Mouse (Mus musculus) heart, postnatal 0 days (tissue): Measurements from ENCODE around the gene Dot1l.

ENCODE experiments used
- CTCF ChIP-seq: IDR thresholded peaks from 2 replicates; pipeline ENCODE4 v1.5.1; 2016; ENCODE audit warnings: antibody characterized with exemption, control low read depth, low read depth
- EP300 ChIP-seq: IDR thresholded peaks from 2 replicates; pipeline ENCODE4 v1.6.1; 2016; ENCODE audit warnings: antibody characterized with exemption, low read depth

DNA sequence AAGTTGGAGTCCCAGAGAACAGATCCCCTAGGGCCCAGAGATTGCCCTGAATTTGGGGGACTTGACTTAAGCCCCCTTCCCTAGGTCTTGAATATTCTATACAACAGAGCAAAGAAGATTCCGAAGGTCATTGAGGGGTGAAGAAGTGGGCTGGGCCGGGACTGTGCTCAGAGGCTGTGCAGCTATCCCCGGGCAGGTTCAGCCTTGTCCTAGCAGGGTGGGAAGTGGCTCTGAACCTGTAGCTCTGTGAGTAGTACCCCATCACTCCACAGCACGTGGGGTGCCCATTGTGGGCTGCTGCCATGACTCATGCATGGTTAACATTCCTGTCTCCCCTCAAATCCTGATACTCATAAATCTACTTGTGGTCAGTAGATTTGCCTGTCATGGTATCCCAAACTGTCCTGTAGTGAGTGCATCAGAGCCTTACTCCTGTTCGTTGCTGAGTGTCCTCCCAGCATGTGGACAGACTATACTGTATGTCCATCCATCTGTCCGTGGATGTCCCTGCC is 21.4 kb downstream of the Dot1l start:
- TF ChIP-seq CTCF (no peak), EP300 (no peak)
